In the genomic region with DNA sequence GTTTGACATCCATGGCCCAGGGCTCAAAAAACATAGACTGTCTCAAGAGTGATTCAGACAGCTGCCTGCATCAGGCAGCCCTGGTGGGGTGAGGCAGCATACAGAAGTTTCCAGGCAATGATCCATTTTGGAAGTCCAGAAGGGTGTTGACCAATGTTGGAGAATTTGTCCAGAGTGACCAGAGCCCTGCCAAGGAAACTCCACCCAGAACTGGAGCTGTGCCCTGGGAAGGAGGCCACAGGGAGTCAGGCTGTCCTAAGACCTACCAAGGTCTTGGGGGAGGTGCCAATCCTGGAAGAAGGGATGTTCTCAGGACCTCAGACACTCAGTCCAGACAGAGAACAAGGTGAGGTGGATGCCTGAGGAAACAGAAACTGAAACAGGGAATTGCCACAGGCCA, we compare ENCODE assay signal across 14 mouse cellular contexts.
DNase-seq lines count a peak whose midpoint lies in the region; TF ChIP-seq lines count a peak whose summit lies in the region.
"Had no signal": no experiment of that assay in that cellular context is flagged by ENCODE, and none has a peak within 500 bp of the region (broad histone marks: within the 10 kb centered on the region; RNA-seq: fewer than 3 reads in every experiment).

No protein-coding gene starts in this region.

- peaks cover 11% of the 10 kb centered on the region for H3K27me3 ChIP-seq in forebrain, embryonic 10.5 days (ENCODE audit: poor library complexity, severe bottlenecking)
- H3K27me3 ChIP-seq: forebrain, embryonic 13.5 days; hindbrain, embryonic 15.5 days; neural tube, embryonic 12.5 days had no signal

- peak overlapping the region; percentile 92 for H3K27ac ChIP-seq in gastrocnemius, adult 2 months
- H3K27ac ChIP-seq in forebrain, embryonic 10.5 days, result no peak overlapping the region
- H3K27ac ChIP-seq: forebrain, embryonic 13.5 days; hindbrain, embryonic 15.5 days; neural tube, embryonic 12.5 days had no signal

- intact Hi-C loops in gastrocnemius, adult 2 months (cut with DNase I), result loop anchor here (1.0 to 10.0 kb wide), 5 partner anchors 73 to 290 kb away; no protein-coding TSS in a partner anchor

- H3K9me3 ChIP-seq in forebrain, embryonic 10.5 days, result peaks cover 7% of the 10 kb centered on the region; the same call in 1 of the 2 replicates
- H3K9me3 ChIP-seq: forebrain, embryonic 13.5 days; hindbrain, embryonic 15.5 days had no signal

- TF ChIP-seq CTCF in gastrocnemius, adult 2 months (IDR thresholded peaks at IDR 0.05), result peak; percentile 22; the same call in 1 of the 2 replicates

- H3K36me3 ChIP-seq in forebrain, embryonic 10.5 days (replicated peaks), result no peaks in the 10 kb centered on the region
- H3K36me3 ChIP-seq: G1E; hindbrain, embryonic 15.5 days; neural tube, embryonic 12.5 days had no signal

- H3K4me3 ChIP-seq in gastrocnemius, adult 2 months, result no peak overlapping the region
- no peak overlapping the region for H3K4me3 ChIP-seq in forebrain, embryonic 10.5 days
- H3K4me3 ChIP-seq: forebrain, embryonic 13.5 days; hindbrain, embryonic 15.5 days; neural tube, embryonic 12.5 days had no signal

- DNase-seq in ovary, postnatal 36 days (ENCODE audit: low spot score), result peak; percentile 54
- DNase-seq in ovary, postnatal 10 days (ENCODE audit: low spot score), result no peak
- peak; percentile 96 for DNase-seq in gastrocnemius, adult 2 months
- peak; percentile 29 for DNase-seq in kidney, postnatal 14 days
- peak; percentile 73 for DNase-seq in urinary bladder, postnatal 25 days (ENCODE audit: low spot score)
- no peak for DNase-seq in layer of hippocampus, adult 9-11 months
- DNase-seq in thymus, postnatal 14 days, result no peak
- no peak for DNase-seq in forebrain, embryonic 10.5 days (ENCODE audit: extremely low spot score, low spot score)
- DNase-seq: left cerebral cortex, postnatal 4 days; thymus, postnatal 25 days had no signal

- H3K4me1 ChIP-seq in forebrain, embryonic 10.5 days, result peaks cover 17% of the 10 kb centered on the region
- H3K4me1 ChIP-seq: hindbrain, embryonic 15.5 days; neural tube, embryonic 12.5 days had no signal

Comparison
In these comparisons a context has a peak if more than half of its experiments do, and no peak if none do; other contexts are left out.
1. DNase-seq: peak in ovary, postnatal 36 days (single experiment), gastrocnemius, adult 2 months (single experiment), kidney, postnatal 14 days (single experiment) and urinary bladder, postnatal 25 days (single experiment); none in ovary, postnatal 10 days (single experiment), layer of hippocampus, adult 9-11 months (single experiment), thymus, postnatal 14 days (single experiment) and forebrain, embryonic 10.5 days (single experiment).